Mouse (Mus musculus): ENCODE results near the gene Rassf7.
A peak's percentile ranks its signal among the peaks of the same experiment; 100 is the strongest.
"Not testable (repeated sequence)": the region's sequence is repeated elsewhere in the genome, so short reads cannot be mapped to it uniquely, and the experiment has no call there.

Rassf7 gene

GRCm38 (mm10) chr7:141222696-141223215 is 7.1 kb downstream of the Rassf7 start:
- no peak for DNase-seq

- DNase-seq = no peak
Measured at GRCm38 (mm10) chr7:141226535-141226934, 10.9 kb downstream of the Rassf7 start.

- DNase-seq = no peak
Measured at GRCm38 (mm10) chr7:141227796-141228195, 12.1 kb downstream of the Rassf7 start.

GRCm38 (mm10) chr7:141228279-141229067 is 12.8 kb downstream of the Rassf7 start, which contains the start of gene Phrf1:
Gene Phrf1, plus strand, starts transcription at chr7:141228784.
- peak; percentile 81 to 95 for DNase-seq

GRCm38 (mm10) chr7:141229702-141230101 is 14.0 kb downstream of the Rassf7 start:
- no peak for DNase-seq

- no peak for DNase-seq
Measured at GRCm38 (mm10) chr7:141230570-141230969, 14.9 kb downstream of the Rassf7 start.

GRCm38 (mm10) chr7:141231111-141231510 is 15.5 kb downstream of the Rassf7 start:
- no peak for DNase-seq

GRCm38 (mm10) chr7:141231551-141231950 is 15.9 kb downstream of the Rassf7 start:
- no peak for DNase-seq

- not testable (repeated sequence) for DNase-seq
Measured at GRCm38 (mm10) chr7:141250486-141250885, 34.8 kb downstream of the Rassf7 start.

- DNase-seq = no peak
Measured at GRCm38 (mm10) chr7:141256159-141256558, 40.5 kb downstream of the Rassf7 start.

GRCm38 (mm10) chr7:141261480-141261879 is 45.8 kb downstream of the Rassf7 start:
- DNase-seq = no peak

- DNase-seq = no peak
Measured at GRCm38 (mm10) chr7:141263640-141264039, 48.0 kb downstream of the Rassf7 start.

GRCm38 (mm10) chr7:141264041-141264700 is 48.5 kb downstream of the Rassf7 start:
- DNase-seq = no peak

GRCm38 (mm10) chr7:141264761-141265410 is 49.2 kb downstream of the Rassf7 start:
- DNase-seq = peak; percentile 48 to 59

GRCm38 (mm10) chr7:141265411-141265738 is 49.7 kb downstream of the Rassf7 start:
- no peak for DNase-seq

GRCm38 (mm10) chr7:141265739-141266561 is 50.3 kb downstream of the Rassf7 start, which contains the start of gene Irf7:
Gene Irf7, minus strand, starts transcription at chr7:141266481.
- peak; percentile 61 to 69 for DNase-seq

Measured in spleen, adult 18-20 months (tissue).